Mouse (Mus musculus) hindbrain, embryonic 11.5 days (tissue): ENCODE results near the gene Smarcal1. TPM values are rescaled to one million over a fixed set of nuclear protein-coding genes. Genes with fewer than 3 reads are reported as not detected.

Source experiments
- ATAC-seq: fragments of 200-750 bp; cut with Nextera tagmentation; 2 replicates; pipeline ENCODE4 v1.8.0; 2017; ENCODE audit warnings: mild to moderate bottlenecking, moderate TSS enrichment, moderate library complexity; ENCODE audit not compliant: low FRiP score
- DNase-seq: peaks from one replicate; pipeline ENCODE4 v3.0.0-alpha.2; 2015; ENCODE audit warnings: low spot score
- H3K27ac ChIP-seq: fragments of 300-500 bp; sonication (generic); 2 replicates; pipeline ENCODE4 v1.5.1; 2014; ENCODE audit warnings: mild to moderate bottlenecking, low read depth, low read length
- H3K27me3 ChIP-seq: fragments of 300-500 bp; sonication (generic); 2 replicates; pipeline ENCODE4 v1.6.1; 2014; ENCODE audit warnings: mild to moderate bottlenecking, low read length, moderate library complexity, mixed read lengths; ENCODE audit not compliant: control insufficient read depth, insufficient read depth
- H3K36me3 ChIP-seq: fragments of 300-500 bp; sonication (generic); 2 replicates; pipeline ENCODE4 v1.6.1; 2014; ENCODE audit warnings: mild to moderate bottlenecking, low read length, moderate library complexity, mixed read lengths; ENCODE audit not compliant: control insufficient read depth, insufficient read depth
- H3K4me1 ChIP-seq: fragments of 300-500 bp; sonication (generic); replicated peaks from 2 replicates; pipeline ENCODE4 v1.6.1; 2014; ENCODE audit warnings: low read length, mixed read lengths; ENCODE audit not compliant: control insufficient read depth, insufficient read depth
- H3K4me2 ChIP-seq: fragments of 300-500 bp; sonication (generic); replicated peaks from 2 replicates; pipeline ENCODE4 v1.6.1; 2014; ENCODE audit warnings: mild to moderate bottlenecking, low read depth, low read length
- H3K4me3 ChIP-seq: fragments of 300-500 bp; sonication (generic); 2 replicates; pipeline ENCODE4 v1.5.1; 2014; ENCODE audit warnings: low read depth, low read length
- H3K9ac ChIP-seq: fragments of 300-500 bp; sonication (generic); 2 replicates; pipeline ENCODE4 v1.6.1; 2014; ENCODE audit warnings: low read depth, low read length
- H3K9me3 ChIP-seq: fragments of 300-500 bp; sonication (generic); 2 replicates; pipeline ENCODE4 v1.6.1; 2016; ENCODE audit warnings: low read length; ENCODE audit not compliant: control insufficient read depth
- WGBS: fragments of 180-500 bp; shearing (Covaris S2); extraction: QIAGEN DNeasy Blood & Tissue Kit; methylation state at CpG from one replicate; pipeline ENCODE4 v1.1.7; 2014; 5-methylcytosine and 5-hydroxymethylcytosine counted together
- polyA plus RNA-seq: library from polyadenylated mRNA; unstranded; fragments of >200 nt; fragmentation: Nextera tagmentation; extraction: Ambion mirVana; gene quantifications from 2 replicates; pipeline ENCODE4 v1.2.1, GENCODE M21; 2014

The Smarcal1 gene
- polyA plus RNA-seq, 1 experiment from 2014 or later, result 32.1 TPM

DNA sequence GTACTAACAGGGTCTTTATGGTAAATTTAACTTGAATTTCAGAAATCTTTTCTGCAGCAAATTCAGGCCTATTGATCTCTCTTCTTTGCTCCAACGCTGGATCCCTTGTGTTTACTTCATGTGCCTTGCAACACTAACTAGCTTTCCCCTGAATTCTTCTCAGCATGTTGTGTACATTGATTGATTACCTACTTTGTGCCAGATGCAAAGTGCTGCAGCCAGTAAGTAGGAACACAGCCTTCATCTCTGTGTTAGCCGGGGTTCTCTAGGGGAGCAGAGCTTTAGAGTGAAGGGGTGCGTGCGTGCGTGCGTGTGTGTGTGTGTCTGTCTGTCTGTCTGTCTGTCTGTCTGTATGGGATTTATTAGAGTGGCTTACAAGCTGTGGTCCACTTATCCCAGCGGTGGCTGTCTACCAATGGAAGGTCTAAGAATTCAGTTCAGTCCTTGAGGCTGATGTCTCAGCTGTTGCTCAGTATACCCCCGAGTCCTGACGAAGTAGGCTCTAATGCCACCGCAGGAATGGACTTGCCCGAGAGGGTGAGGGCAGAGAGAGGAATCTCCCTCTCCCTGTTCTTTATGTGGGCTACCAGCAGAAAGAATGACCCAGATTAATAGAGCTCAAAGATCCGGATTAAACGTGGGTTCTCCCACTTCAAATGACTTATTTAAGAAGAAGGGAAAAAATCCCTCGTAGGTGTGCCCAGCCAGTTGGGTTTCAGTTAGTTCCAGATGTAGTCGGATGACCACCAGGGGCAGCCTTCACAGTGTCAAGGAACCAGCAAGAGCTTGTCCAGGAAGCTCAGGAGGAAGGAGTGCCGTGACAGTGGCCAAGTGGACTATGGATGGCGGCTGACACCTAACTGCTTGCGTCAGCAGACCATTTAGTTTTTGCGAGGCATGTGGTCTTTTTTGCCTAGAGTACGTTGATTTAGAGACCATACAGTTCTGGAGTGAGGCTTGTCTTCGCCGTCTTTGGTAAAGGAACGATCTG, 27.1 kb downstream of the Smarcal1 start:
- no peaks in the 10 kb centered on the region for H3K9me3 ChIP-seq
- ATAC-seq (peak; percentile 70), DNase-seq (peak; percentile 30)
- no peak overlapping the region for H3K9ac ChIP-seq
- no peaks in the 10 kb centered on the region for H3K4me1 ChIP-seq
- 0 out of 2 replicates have a peak overlapping the region, but pooled peaks have one; percentile 1 for H3K27ac ChIP-seq
- WGBS, result 74% methylated on average over 23 of the region's 23 CpGs
- H3K27me3 ChIP-seq, result no peaks in the 10 kb centered on the region
- H3K4me3 ChIP-seq, result no peak overlapping the region
- H3K36me3 ChIP-seq, result peaks cover 4% of the 10 kb centered on the region; the same call in 1 of the 2 replicates
- H3K4me2 ChIP-seq, result no peak overlapping the region

DNA sequence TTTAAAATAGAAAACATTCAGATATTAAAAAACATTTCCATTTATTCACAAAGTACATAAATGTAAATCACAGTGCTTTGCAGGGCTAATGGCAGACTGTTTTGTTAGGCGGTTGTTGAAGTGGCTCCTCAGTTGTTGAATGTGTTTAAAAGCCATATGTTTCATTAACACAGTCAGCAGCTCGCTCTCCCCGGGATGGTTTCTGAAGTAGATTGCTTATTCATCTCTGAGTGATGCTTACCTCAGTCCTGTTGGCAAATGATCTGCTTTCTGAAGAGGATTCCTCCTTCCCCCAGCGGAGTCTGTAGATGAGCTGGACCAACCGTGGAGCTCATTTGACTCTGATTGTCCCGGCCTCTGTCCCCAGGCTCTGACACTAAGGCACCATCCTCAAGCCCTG, 29.1 kb downstream of the Smarcal1 start:
- 88% methylated on average over 6 of the region's 6 CpGs for WGBS
- DNase-seq (no peak), ATAC-seq (no peak)
- Histone ChIP-seq H3K4me2 (no peak overlapping the region), H3K27me3 (no peaks in the 10 kb centered on the region), H3K27ac (no peak overlapping the region), H3K36me3 (peaks cover 4% of the 10 kb centered on the region), H3K9ac (no peak overlapping the region), H3K4me1 (no peaks in the 10 kb centered on the region), H3K9me3 (no peaks in the 10 kb centered on the region), H3K4me3 (no peak overlapping the region)

DNA sequence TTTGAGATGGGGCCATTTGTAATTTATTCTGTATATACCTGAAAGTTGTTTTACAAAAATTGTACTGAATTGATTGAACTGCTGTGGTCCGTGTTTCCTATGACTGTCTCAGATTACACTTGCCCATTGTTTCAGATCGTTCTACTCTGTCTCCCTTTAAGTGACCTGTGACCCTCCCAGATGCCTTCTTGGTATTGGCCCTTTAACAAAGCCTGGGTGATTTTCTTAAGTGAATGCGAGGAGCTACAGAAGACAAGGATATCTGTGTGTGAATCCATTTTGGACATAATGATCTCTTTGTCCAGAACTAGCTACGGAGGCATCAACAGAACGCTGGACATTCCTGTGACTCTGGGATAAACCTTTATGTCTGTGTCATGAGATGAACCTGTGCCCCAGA, 52.2 kb downstream of the Smarcal1 start:
- H3K9me3 ChIP-seq, result no peaks in the 10 kb centered on the region
- no peak overlapping the region for H3K27ac ChIP-seq
- no peak for ATAC-seq
- no peak overlapping the region for H3K4me3 ChIP-seq
- peak; percentile 20 for DNase-seq
- WGBS, result 21% methylated on average over 5 of the region's 5 CpGs
- H3K4me1 ChIP-seq, result no peaks in the 10 kb centered on the region
- no peak overlapping the region for H3K4me2 ChIP-seq
- no peak overlapping the region for H3K9ac ChIP-seq
- no peaks in the 10 kb centered on the region for H3K36me3 ChIP-seq
- 0 out of 2 replicates have a peak, but pooled peaks cover 2% of the 10 kb centered on the region for H3K27me3 ChIP-seq

DNA sequence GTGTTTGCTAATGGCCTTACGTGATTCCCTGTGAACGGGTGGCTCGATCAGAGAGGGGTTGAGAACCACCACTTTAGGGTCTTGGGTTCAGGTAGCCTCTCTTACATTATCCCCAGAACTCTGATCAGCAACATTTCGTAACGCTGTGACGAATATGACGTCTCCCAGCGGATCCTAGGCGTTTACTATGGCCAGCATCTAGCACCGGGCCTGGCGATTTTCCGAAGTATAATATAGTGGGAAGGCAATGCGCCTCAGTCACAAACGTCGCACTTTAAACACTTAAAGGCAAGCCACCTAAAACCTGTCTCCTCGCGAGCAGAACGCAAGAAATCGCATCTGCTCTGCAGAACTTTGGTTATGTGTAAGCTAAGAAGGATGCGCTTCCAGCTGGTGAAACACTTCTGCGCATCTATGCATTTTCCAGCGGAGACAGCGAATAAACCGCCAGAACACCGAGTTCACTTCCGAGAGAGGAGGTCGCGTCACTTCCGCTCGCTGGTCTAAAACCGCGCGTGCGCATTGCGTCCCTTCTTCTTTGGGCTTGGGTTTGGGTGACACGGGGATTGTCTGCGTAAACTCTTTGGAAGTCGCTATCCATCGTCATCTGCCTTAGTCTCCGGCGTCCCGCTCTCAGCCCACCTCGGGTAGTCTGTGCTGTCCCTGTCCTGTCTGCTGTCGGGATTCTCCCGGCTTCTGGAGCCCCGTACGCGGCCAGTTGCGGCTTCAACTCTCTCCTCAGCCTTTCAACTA, 57.8 kb downstream of the Smarcal1 start:
- peak; percentile 90 for DNase-seq
- Histone ChIP-seq H3K4me2 (peak overlapping the region; percentile 40), H3K36me3 (no peaks in the 10 kb centered on the region), H3K4me3 (peak overlapping the region; percentile 23), H3K9me3 (no peaks in the 10 kb centered on the region), H3K9ac (peak overlapping the region; percentile 48; the same call in 1 of the 2 replicates), H3K27me3 (0 out of 2 replicates have a peak, but pooled peaks cover 2% of the 10 kb centered on the region), H3K4me1 (no peaks in the 10 kb centered on the region), H3K27ac (no peak overlapping the region)
- 37% methylated on average over 49 of the region's 49 CpGs for WGBS
- ATAC-seq, result peak; percentile 47

DNA sequence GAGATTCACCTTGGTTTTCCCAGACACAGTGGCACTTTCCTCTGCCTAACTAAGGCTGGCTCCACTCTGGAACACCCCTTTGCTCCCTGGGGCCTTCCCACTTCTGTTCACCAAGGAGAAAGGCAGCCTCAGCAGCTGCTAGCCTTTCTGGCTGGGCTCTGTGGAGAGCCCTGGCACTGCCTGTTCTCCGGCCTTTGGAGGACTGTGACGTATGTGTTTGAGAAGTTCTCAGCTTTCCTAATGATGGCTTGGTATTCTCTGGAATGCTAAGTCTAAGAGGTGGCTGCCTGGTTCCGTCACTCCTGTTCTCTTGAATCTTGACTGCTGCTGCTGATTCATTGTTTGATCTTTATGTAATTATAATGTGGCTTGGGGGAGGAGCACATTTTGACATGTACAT, 90.0 kb downstream of the Smarcal1 start:
- H3K4me3 ChIP-seq, result no peak overlapping the region
- ATAC-seq, result no peak
- DNase-seq, result no peak

More for the DNA sequence above, 90.0 kb downstream of the Smarcal1 start:
- H3K36me3 ChIP-seq, result no peaks in the 10 kb centered on the region
- H3K9ac ChIP-seq, result no peak overlapping the region
- no peak overlapping the region for H3K4me2 ChIP-seq
- H3K27ac ChIP-seq, result no peak overlapping the region
- 51% methylated on average over 3 of the region's 3 CpGs for WGBS
- no peaks in the 10 kb centered on the region for H3K9me3 ChIP-seq
- no peaks in the 10 kb centered on the region for H3K4me1 ChIP-seq
- no peaks in the 10 kb centered on the region for H3K27me3 ChIP-seq

Other genes with a start within 250 kb of the Smarcal1 start
- 1.1 and 1.5 TPM in 2 replicates for gene March4, start 46.3 kb upstream of the Smarcal1 start, polyA plus RNA-seq
- 0.05 TPM in 1 of 2 replicates, not detected in the other for gene Ankar, start 117.3 kb downstream of the Smarcal1 start, polyA plus RNA-seq
- 1,424 and 1,478 TPM in 2 replicates for gene Rpl37a, start 128.0 kb downstream of the Smarcal1 start, polyA plus RNA-seq
- gene Igfbp2, start 241.3 kb downstream of the Smarcal1 start, polyA plus RNA-seq, result 521 and 561 TPM in 2 replicates